Mouse (Mus musculus) right cerebral cortex, adult 2 months (tissue): ENCODE measurements at regions not wholly inside any gene's neighbourhood (a gene's known extent, or its start where the extent isn't known, plus 50 kb on each side); places are given as distances from the start of the nearest gene placed in this dataset.
A peak's percentile ranks its signal among the peaks of the same experiment; 100 is the strongest.

Source experiments
- DNase-seq, 2 experiments: peaks; one replicate each; pipeline ENCODE4 v3.0.0; 2021 to 2022; ENCODE audit warnings: low spot score in 2 of 2

DNA sequence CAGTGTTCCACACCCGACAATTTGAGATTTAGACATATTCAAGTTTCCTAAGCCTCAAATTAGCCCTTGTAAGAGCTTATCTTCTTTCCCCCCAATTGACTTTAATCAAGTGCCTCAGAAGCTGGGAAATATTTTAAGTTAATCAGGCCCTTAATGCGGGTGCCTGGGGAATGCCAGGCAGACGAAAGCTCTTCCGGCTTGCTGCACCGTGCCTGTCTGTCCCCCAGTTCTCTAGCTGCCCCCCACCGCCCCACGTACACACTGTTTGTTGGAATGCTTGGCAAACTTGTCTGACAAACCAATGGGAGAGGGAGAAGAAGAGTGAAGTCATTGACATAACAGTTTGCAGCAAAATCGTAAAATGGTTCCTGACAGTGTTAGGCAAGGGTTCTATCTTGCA is 226.9 kb upstream of the Cdh5 start:
- DNase-seq, result no peak

GRCm38 (mm10) chr8:103879505-103879904 is 221.9 kb upstream of the Cdh5 start:
- no peak for DNase-seq

- no peak for DNase-seq
These were observed 220.8 kb upstream of the Cdh5 start for GRCm38 (mm10) chr8:103880431-103881145.

- no peak for DNase-seq
These were observed 220.3 kb upstream of the Cdh5 start for GRCm38 (mm10) chr8:103881146-103881486.

GRCm38 (mm10) chr8:103884873-103885780 is 216.3 kb upstream of the Cdh5 start:
- no peak for DNase-seq

GRCm38 (mm10) chr8:103894589-103894988 is 206.8 kb upstream of the Cdh5 start:
- DNase-seq, result no peak

- DNase-seq, result no peak
These were observed 206.3 kb upstream of the Cdh5 start for GRCm38 (mm10) chr8:103895132-103895531.

- DNase-seq, result peak; percentile 19 to 20
These were observed 204.0 kb upstream of the Cdh5 start for GRCm38 (mm10) chr8:103897463-103897862.

GRCm38 (mm10) chr8:103902516-103902915 is 198.9 kb upstream of the Cdh5 start:
- no peak for DNase-seq

DNA sequence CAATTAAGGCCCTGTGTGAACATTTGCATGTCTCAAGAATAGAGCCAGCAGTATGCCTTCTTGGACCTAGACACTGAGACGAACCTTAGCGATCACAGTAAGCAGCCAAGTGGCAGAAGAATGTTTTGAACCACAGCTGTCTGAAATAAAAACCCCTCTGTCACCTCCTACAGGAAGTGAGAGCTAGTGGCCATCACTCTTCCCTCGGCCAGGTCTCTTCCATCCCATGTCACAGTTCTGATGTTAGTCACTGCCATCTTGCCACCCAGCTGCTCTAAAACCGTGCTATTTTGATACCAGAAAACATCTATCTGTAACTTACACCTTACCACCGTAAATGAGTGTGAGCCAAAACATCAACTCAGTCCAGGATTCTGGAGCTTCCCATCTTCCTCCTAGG is 197.8 kb upstream of the Cdh5 start:
- no peak for DNase-seq

GRCm38 (mm10) chr8:103907662-103908061 is 193.8 kb upstream of the Cdh5 start:
- no peak for DNase-seq

- DNase-seq, result no peak
These were observed 190.0 kb upstream of the Cdh5 start for GRCm38 (mm10) chr8:103911287-103912015.

- no peak for DNase-seq
These were observed 188.2 kb upstream of the Cdh5 start for GRCm38 (mm10) chr8:103912983-103913926.

DNA sequence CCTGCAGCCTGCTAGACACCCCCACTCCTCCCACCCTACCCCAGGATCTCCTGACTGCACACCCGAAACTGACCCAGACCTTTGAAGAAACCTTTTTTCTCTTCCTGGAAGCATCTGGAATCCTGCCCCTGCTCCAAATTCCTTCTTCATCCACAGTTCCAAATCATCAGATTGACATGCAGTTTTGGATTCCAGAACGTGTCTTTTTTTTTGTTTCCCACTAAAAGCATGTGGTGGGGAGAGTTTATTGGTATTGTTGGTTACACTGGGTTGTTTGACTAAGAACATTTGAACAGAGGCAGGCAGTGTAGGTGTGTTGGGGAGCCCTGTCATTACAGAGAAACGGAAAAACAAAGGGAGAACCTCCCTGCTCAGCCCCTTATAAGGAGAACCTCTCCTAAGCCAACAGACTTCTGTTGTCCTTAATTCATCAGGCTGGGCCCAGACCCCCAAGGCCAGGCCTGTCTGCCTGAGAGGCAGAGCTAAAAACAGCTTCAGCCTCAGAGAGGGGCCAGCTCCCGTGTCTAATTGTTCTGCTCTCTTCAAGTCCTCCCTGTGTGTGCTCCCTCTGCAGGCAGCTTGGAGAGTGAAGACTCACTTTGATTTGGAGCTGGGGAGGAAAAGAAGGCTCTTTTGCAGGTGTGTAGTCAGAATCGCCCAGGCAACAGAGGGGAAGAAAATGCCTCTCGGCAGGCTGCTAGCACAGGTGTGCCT is 187.3 kb upstream of the Cdh5 start:
- peak; percentile 34 to 56 for DNase-seq

- DNase-seq, result no peak
These were observed 182.1 kb upstream of the Cdh5 start for GRCm38 (mm10) chr8:103919324-103919723.

DNA sequence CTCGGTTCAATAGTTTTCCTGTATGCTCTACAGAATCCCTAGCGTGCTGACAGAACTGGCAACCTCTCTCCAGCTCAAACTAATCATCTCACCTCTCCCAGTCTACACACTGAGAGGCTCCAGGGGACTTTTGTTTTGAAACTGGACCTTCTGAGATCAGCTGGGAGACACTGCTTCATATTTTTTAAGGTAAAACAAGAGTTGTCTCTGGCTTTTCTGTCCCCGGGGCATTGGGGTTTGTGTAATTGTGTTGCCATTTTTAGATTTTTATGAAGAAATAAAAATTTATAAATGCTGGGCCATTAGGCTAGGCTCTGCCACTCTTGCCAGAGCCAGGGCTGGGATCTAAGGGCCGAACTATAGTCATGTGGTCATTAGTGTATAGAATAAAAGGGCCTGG is 179.8 kb upstream of the Cdh5 start:
- no peak for DNase-seq

DNA sequence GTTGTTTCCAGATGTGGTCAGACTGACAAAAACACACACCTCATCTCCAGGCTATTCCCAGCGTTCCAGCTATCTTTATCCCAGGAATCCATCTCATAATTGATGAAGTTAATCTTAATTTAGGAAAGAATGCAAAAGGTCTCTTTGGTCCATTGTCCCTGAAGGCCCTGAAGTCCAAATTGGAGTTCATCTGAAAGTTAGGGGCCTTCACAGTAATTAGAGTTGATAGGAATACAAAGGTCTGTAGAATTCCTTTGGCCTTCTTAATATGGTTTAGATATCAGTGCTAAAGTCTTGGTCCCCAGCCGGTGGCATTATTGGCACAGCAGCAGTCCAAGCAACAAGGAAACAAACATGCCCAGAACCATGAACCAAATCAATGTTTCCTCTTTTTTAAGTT is 178.7 kb upstream of the Cdh5 start:
- no peak for DNase-seq

DNA sequence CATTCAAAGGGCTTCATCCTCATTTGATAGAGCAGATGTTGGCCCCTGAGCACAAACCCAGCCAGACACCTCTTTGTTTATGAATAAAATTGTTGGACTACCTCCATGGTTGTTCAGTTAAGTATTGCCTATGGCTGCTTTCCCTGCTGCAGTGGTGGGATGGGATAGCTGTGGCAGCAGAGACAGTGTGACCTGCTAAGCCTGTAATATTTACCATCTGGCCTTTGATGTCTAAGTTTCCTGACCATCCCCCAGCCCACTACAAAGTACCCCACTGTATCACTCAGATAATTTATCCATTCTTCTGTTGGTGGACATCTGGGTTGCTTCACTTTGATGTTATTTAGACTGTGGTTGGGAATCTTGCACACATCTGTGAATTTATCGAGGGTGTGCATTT is 168.7 kb upstream of the Cdh5 start:
- DNase-seq, result no peak

DNA sequence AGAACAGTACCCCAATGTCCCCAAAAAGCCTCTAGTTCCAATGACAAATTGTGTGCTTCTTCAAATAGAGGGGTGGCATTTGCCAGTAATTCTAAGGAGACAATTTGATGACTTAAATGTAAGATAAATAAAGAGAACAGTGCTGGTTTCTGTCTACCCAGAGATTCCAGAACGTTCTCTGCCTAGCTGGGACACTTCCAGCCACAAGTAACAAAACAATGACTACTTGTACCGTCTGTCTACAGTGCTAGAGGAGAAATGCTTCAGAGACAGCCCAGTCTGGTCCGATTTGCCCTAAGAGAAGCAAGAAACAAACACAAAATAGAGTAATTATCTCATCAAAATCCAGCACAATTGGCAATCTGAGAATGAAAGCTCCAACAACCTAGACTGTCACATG is 164.9 kb upstream of the Cdh5 start:
- DNase-seq, result no peak
